8 mouse cellular contexts compared by ENCODE assay signal in the genomic region with DNA sequence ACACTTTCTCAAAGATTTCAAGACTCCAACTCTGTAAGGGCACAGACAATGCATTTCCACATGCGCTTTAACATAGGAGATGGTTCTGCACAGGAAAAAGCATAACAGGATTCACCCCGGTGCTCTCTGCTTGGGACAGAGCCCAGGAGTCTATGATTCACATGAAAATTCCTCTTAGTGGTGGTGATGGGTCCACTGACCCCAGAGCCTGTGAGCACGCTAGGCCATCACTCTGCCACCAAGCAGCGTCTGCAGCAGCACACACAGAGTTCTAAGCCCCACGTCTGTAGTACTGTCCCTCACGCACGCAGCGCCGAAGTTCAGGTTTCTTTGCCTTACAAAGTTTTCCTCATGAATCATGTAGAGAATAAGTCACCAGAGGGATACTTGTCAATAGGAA.
"Had no signal": no experiment of that assay in that cellular context is flagged by ENCODE, and none has a peak within 500 bp of the region (broad histone marks: within the 10 kb centered on the region; RNA-seq: fewer than 3 reads in every experiment).

No protein-coding gene starts in this region.

- DNase-seq: liver, postnatal 0 days; lung, adult 2 months; lung, postnatal 14 days; lung, postnatal 36 days; right cerebral cortex, postnatal 14 days; thymus, adult 2 months; thymus, postnatal 25 days; thymus, postnatal 4 days had no signal
